Mouse (Mus musculus): ENCODE measurements around the gene Foxd4. TPM values are rescaled to one million over a fixed set of nuclear protein-coding genes. Genes with fewer than 3 reads are reported as not detected.

Gene Foxd4
- polyA plus RNA-seq (2012; rRNA removed) = not detected in 2 replicates

DNA sequence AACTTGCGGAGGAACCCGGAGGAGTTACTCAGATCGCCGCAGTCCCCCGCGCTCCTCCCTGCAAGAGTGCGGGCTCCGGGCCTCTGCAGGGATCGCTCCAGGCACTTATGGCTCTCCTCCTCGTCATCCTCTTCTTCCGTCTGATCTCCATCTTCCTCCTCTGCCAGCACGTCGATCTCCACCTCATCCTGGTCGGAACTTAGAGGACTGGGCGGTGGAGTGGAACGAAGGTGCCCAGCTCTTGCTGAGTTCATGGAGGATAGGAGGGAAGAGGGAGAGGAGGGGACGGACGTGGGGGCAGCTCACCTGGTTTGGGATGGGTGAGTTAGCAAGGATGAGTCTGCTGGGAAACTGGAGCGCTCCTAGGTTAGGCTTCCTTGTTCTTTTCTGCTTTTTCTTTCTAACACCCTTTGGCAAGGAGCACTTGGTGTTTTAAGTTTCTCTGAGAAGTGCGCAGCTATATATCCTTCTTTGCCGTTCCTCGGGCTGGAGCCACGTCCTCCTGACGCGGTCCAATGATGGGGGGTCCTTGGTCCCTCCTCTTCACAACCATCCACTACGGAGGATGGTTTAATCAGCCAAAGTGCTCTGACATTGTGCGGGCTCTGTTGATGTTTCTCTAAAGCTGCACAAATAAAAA is at the start of gene Foxd4:
Foxd4 (minus strand) TSS at position 617 of the 640 bp plus-strand sequence.

GRCm38 (mm10) chr19:24875129-24875870 is 25.7 kb downstream of the Foxd4 start, which contains the start of gene Gm10053:
Gene Gm10053 (plus strand): TSS chr19:24875686.

DNA sequence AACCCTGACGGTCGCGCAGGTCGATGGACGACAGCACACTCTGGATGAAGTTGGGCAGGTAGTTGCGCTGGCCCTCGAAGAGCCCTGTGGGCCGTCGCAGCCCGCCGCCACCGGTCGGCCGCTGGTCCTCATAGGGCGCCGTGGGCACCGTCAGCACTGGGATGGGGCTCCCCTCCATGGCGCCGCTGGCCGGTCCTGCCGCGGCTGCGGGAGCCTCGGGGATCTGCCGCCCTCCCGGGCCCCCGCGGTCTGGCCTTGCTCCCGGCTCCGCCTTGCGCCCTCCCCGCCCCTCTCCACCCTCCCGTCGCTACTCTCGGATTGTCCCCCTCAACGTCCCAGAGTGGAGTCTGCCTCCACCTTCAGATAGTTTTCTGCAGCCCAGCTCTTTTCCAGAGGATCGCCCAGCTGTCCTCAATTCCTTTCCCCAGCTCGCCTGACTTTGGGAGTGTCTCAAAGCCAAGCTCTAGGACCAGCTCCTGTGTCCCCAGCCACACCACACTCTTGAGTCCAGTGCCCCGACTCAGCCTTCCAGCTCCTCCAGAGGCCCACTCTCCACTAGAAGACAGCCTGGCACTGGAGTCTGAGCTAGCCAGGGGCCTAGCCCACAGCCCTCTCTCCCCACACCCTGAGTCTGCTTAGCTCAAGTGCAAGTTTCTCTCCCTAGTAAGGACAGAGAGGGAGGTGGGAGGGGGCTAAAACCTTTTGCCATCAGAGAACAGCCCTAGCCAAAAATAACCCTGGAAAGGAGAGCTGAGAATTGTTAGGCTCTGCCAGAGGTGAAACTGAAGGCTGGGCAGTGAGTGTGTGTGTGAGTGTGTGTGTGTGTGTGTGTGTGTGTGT is 39.2 kb downstream of the Foxd4 start, which contains the start of gene Pgm5:
Pgm5 (minus strand) TSS at position 244 of the 840 bp plus-strand sequence.

Other genes with a start within 250 kb of the Foxd4 start
- 3.7 and 4.4 TPM in 2 replicates for gene Tmem252, start 227.2 kb downstream of the Foxd4 start, polyA plus RNA-seq (2012; rRNA removed)
- 58.2 and 61.5 TPM in 2 replicates for gene Pgm5, start 39.3 kb downstream of the Foxd4 start, polyA plus RNA-seq (2012; rRNA removed)
- 12.4 and 14.4 TPM in 2 replicates for gene Gm10053, start 25.5 kb downstream of the Foxd4 start, polyA plus RNA-seq (2012; rRNA removed)
- gene Cbwd1, start 60.4 kb upstream of the Foxd4 start, polyA plus RNA-seq (2012; rRNA removed) = 0.51 and 0.90 TPM in 2 replicates
- 6.3 and 6.8 TPM in 2 replicates for gene Dock8, start 98.3 kb upstream of the Foxd4 start, polyA plus RNA-seq (2012; rRNA removed)